Mouse (Mus musculus) small intestine, adult 2 months (tissue): ENCODE results near the gene S100a6.
A peak's percentile ranks its signal among the peaks of the same experiment; 100 is the strongest.

Source experiments
- CTCF ChIP-seq: fragments of 200-500 bp; IDR thresholded peaks from 2 replicates; pipeline ENCODE4 v1.5.1; 2012; ENCODE audit warnings: low read depth, mild to moderate bottlenecking, control low read depth, inconsistent platforms, low read length, moderate library complexity, mixed read lengths; ENCODE audit not compliant: insufficient replicate concordance, insufficient read length; ENCODE audit errors: extremely low read depth
- POLR2A ChIP-seq: fragments of 200-500 bp; IDR thresholded peaks from 2 replicates; pipeline ENCODE4 v1.6.1; 2012; ENCODE audit warnings: low read depth, mild to moderate bottlenecking, control low read depth, inconsistent platforms, low read length, moderate library complexity

DNA sequence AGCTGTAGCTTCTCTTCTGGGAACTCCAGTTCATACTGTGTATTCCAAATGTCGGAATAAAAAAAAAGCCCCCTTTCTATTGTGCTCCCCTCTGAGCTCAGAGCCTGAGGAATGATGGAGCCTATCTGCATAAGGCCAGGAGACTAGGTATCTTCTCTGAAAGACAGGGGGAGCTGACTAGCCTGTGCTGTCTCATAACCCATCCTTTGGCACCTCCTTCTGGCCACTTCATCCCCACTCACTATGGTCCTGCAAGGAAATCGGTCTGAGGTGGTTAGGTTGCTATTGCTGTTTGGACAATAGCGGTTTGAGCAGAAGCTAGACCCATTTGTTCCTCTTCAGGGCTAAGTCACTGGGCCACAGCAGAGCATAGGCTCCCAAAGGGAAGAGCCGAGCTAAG lies 15.1 kb downstream of the S100a6 start:
- peak; percentile 74; the same call in 1 of the 2 replicates for TF ChIP-seq CTCF
- no peak for TF ChIP-seq POLR2A
